Mouse (Mus musculus) neural tube, postnatal 0 days (tissue): ENCODE measurements around the gene Cenpo. TPM values are rescaled to one million over a fixed set of nuclear protein-coding genes. Genes with fewer than 3 reads are reported as not detected.

Experiments used
- polyA plus RNA-seq: library from polyadenylated mRNA; unstranded; fragments of >200 nt; fragmentation: Nextera tagmentation; extraction: Ambion mirVana; gene quantifications from 2 replicates; pipeline ENCODE4 v1.2.1, GENCODE M21; 2015

The Cenpo gene
- polyA plus RNA-seq: 5.1 and 5.8 TPM in 2 replicates

GRCm38 (mm10) chr12:4233572-4234508 lies at the start of gene Cenpo, which contains the start of gene Ptrhd1:
TSS of gene Cenpo (minus strand) at chr12:4234294.
TSS of gene Ptrhd1 (plus strand) at chr12:4234027.

Other genes with a start within 250 kb of the Cenpo start
- 20.7 and 25.1 TPM in 2 replicates for gene Efr3b, start 195.4 kb downstream of the Cenpo start, polyA plus RNA-seq
- 25.0 and 26.5 TPM in 2 replicates for gene Dnajc27, start 151.7 kb downstream of the Cenpo start, polyA plus RNA-seq
- 16.1 and 16.4 TPM in 2 replicates for gene Adcy3, start 101.2 kb downstream of the Cenpo start, polyA plus RNA-seq
- 9.0 and 9.6 TPM in 2 replicates for gene Ptrhd1, start 267 bp downstream of the Cenpo start, polyA plus RNA-seq
- gene Ncoa1, start 242.9 kb upstream of the Cenpo start, polyA plus RNA-seq: 21.3 and 21.4 TPM in 2 replicates